Mouse (Mus musculus) 416B (cell line): ENCODE measurements around the gene Astn2.
A peak's percentile ranks its signal among the peaks of the same experiment; 100 is the strongest.

Experiments used
- DNase-seq: peaks from one replicate; pipeline ENCODE4 v3.0.0; 2011; ENCODE audit warnings: low read depth

The Astn2 gene

GRCm38 (mm10) chr4:66404201-66404711 lies at the start of gene Astn2:
Gene Astn2, minus strand, starts transcription at chr4:66404611.
- DNase-seq = no peak

- DNase-seq = no peak
Measured at GRCm38 (mm10) chr4:66450115-66450514, 45.7 kb upstream of the Astn2 start.

GRCm38 (mm10) chr4:66431256-66431655 lies 26.8 kb upstream of the Astn2 start:
- no peak for DNase-seq

- no peak for DNase-seq
Measured at GRCm38 (mm10) chr4:66425804-66426203, 21.4 kb upstream of the Astn2 start.

- no peak for DNase-seq
Measured at GRCm38 (mm10) chr4:66414778-66415177, 10.4 kb upstream of the Astn2 start.

- DNase-seq = no peak
Measured at GRCm38 (mm10) chr4:66405086-66405485, 675 bp upstream of the Astn2 start.

DNA sequence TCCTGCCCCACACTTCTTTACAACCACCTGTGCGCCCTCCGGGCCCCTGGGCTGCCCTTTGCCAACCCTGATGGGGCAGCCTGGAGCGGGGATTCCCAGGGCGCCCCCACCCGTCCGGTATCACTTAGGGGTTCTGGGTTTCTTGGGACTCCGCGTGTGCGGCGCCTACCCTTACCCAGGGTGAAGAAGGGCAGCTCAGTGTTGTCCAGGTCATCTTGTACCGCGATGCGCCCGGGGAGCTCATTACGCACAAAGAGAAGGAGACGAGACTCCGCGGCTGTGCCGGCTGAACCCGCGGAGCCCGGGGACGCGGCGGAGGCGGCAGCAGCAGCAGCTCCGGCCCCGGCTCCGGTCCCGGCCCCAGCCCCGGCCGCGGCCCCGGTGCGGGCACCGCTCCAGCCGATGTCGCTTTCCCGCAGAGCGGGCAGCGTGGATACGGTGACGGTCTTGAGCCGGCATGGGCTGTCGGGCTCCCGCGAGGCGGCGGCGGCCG lies 657 bp downstream of the Astn2 start:
- DNase-seq = no peak

DNA sequence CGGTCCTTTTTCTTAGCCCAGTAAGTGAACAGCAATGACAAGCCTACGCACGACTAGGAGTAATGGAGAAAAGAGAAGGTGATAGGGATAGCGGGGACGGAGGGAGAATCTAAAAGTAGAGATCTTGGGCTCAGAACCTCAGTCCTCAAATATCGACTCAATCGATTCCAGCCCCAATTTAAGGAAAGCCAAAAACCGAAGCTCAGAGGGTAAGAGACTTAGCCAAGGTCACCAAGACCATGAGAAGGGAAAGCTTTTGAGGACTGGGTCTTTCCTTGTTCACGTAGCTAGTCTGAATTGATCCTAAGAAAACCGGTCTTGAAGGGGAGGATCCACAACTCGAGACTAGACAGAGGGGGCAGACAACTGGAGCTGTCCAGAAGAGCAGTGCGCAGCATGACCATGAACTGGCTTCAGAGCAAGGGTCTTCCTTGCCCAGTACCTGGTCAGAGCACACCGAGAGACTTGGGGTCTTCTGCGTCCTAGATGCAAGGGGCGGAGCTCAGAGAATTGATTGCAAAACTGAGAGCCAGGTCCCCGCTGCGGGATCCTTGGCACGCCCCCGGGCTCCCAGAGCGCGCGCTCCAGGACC lies 1.2 kb downstream of the Astn2 start:
- DNase-seq = no peak

GRCm38 (mm10) chr4:66402611-66403010 lies 1.8 kb downstream of the Astn2 start:
- DNase-seq = no peak

- no peak for DNase-seq
Measured at GRCm38 (mm10) chr4:66401186-66401681, 3.2 kb downstream of the Astn2 start.

- DNase-seq = no peak
Measured at GRCm38 (mm10) chr4:66399066-66399465, 5.3 kb downstream of the Astn2 start.

DNA sequence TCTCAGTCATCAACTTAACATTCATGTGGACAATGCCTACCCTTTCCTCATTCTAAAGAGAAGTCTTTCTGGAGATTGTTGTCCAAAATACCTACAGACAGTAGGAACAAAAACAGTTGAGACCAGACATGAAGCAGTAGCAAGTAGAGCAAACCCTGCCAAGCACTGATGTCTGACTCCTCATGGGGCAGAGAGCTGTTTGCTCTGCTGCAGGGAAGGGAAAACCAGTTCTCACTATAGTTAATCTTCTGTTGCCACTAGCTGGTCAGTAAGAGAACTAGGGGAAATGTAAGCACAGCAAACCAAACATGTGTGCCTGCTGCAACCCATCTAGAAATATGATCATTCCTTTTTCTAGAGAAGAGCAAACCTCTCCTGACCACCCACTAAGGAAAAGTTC lies 7.2 kb downstream of the Astn2 start:
- DNase-seq = no peak

DNA sequence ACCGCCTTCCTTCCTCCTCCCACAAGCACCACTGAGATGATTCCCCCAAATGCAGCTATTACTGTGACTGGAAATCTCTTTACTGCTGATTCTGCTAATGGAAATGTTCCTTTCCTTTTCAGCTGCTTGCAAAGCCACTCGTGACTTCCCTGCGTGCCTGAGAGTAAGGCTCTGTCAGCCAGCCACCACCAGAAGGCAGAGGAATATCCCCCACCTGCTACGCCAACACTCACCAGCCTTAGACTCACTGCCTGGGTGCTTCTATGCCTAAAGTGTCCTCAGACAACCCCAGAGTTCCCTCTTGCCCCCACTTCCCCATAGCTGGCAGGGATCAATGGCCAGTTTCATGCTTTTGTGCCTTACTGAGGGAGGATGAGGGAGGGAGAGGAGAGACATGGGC lies 11.1 kb downstream of the Astn2 start:
- DNase-seq = no peak

DNA sequence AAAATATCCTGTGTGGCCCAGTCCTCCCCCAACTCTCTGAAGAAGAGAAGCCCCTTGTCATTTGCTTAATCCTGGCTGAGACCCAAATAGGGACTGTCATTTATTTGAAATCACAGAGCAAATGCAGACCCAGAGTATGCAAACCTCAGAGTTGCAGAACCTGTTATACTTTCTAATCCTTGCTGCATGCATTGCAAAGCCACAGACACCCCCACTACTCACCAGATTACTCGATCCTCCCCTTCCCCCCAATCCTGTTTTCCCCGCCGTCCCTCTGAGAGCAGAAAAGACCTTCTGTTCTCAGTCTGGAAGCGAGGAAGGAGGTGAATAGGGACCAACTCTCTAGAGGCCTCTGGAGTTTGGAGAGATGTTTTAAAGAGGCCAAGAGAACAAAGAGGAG lies 13.9 kb downstream of the Astn2 start:
- DNase-seq = no peak

DNA sequence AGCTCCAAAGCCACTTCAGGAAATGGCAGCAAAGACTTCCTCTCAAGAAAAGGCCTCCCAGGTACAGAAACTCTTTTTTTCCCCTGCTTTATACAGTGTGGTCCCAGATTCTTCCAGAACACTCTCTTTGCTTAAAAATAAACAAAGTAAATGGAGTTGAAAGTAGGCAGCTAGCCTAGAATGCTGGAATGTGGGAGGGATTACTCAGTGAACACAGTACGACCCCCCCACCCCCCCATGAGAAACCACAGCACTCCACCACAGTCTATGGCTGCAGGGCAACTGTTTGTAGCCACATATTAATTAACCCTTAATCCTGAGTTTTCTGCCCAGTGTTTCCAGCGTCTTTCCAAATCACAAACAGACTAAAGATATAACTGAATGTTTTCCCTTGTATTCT lies 25.8 kb downstream of the Astn2 start:
- DNase-seq = no peak

GRCm38 (mm10) chr4:66370557-66371071 lies 33.8 kb downstream of the Astn2 start:
- DNase-seq = no peak

GRCm38 (mm10) chr4:66365500-66365899 lies 38.9 kb downstream of the Astn2 start:
- no peak for DNase-seq

DNA sequence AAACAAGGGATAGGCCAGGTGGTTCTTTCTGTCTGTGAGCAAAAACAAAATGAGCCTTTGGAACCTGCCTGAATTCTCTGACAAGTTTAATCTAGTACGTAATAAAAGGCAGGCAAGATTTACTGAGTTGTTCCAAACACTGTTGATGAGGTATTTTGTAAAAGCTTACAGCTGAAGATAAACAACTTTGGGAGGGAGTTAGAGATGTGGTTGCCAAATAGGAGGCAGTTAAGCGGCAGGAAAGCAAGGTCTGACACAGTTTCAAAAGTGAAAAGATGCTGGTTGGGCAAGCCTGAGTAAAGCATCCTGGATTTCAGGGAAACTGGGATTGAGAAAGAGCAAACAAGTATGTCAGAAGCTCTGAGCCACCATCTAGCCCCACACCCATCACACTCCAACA lies 59.8 kb downstream of the Astn2 start:
- no peak for DNase-seq

GRCm38 (mm10) chr4:66337443-66337842 lies 67.0 kb downstream of the Astn2 start:
- peak; percentile 15 for DNase-seq

DNA sequence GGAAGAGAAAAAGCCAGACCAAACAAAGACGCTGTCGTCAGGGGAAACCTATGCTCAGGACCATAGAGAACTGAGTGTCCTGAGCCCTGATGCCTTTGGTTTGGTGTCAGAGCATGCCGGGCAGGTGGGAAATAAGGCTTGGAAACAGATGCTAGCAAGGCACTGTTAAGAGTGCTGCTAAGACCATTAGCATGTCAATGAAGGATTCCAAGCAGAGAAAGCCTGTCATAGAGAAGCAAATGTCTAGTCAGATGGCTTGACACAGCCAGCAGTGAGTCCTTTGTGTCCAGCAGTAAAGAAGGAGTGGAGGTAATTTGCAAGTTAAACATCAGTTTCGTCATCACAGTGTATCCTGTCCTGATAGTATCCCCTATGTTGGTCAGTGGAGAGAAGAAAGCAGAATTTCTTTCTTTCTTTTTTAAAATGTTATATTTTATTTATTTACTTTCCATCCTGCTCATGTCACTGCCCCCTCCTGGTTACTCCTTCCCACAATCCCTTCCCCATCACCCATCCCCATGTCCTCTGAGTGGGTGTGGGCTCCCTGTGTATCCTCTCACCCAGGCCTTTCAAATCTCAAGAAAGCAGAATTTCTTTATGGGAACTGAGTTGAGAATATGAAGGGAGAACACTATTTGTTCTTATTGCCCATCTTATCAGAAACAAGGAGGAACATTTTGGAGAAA lies 73.7 kb downstream of the Astn2 start:
- DNase-seq = no peak

DNA sequence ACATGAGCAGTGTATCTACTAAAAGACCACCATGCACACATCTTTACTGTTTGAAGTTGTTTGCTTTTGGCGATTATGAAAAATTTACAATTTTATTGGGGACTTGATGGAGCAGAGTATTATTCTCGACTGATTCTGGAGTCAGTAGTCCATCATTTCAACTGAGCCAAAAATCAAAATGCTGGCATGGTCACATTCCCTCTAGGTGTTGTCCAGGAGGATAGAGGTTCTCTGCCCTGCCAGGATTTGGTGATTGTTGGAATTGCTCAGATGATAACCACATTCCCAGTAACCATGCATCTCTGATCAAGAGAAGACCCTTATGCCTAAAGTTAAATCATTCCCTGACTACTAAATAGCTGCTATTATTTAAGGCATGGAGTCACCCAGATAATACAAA lies 83.4 kb downstream of the Astn2 start:
- DNase-seq = no peak

DNA sequence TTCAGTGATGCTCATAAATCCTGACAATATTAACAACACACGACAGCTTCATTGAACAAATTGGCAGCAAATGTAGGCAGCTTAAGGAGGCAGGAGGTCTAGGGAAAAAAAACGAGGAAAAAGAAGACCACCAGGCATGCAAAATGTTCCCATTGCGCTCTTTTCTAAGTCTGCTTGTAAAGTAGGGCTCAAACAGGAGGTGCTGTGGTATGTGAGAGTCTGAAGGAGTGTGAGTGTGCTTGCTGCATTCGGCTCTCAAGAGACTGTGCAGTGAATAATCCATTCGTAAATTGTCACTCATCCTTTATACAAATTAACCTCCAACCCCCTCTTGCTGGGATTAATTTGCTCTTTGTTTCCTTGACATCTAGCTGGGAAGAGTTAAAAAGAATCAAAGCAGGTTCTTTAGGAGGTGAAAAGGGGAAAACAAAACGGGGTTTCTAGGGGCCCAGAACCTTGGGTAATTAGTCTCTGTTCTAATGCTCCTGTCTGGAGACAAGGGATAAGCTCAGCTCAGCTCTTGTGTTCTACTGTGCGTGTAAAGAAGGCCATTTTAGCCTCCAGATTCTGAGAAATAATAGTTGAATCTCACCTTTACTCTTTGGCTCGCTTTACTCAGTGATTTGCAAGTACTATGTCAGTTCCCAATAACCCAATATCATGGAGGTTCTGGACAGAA lies 89.5 kb downstream of the Astn2 start:
- no peak for DNase-seq

- no peak for DNase-seq
Measured at GRCm38 (mm10) chr4:66312733-66313132, 91.7 kb downstream of the Astn2 start.
